Mouse (Mus musculus) embryonic facial prominence, embryonic 10.5 days (tissue): ENCODE measurements around the gene Hhat. TPM values are rescaled to one million over a fixed set of nuclear protein-coding genes. Genes with fewer than 3 reads are reported as not detected.

Experiments used
- DNase-seq: peaks from one replicate; pipeline ENCODE4 v3.0.0-alpha.2; 2017; ENCODE audit warnings: low spot score
- H3K27ac ChIP-seq: fragments of 300-500 bp; sonication (generic); replicated peaks from 2 replicates; pipeline ENCODE4 v1.5.1; 2016; ENCODE audit warnings: mild to moderate bottlenecking
- H3K27me3 ChIP-seq: fragments of 300-500 bp; sonication (generic); replicated peaks from 2 replicates; pipeline ENCODE4 v1.6.1; 2016; ENCODE audit warnings: low read depth, mild to moderate bottlenecking; ENCODE audit not compliant: poor library complexity, severe bottlenecking
- H3K36me3 ChIP-seq: fragments of 300-500 bp; sonication (generic); replicated peaks from 2 replicates; pipeline ENCODE4 v1.6.1; 2016; ENCODE audit warnings: mild to moderate bottlenecking, moderate library complexity
- H3K4me1 ChIP-seq: fragments of 300-500 bp; sonication (generic); 2 replicates; pipeline ENCODE4 v1.6.1; 2016
- H3K4me3 ChIP-seq: fragments of 300-500 bp; sonication (generic); 2 replicates; pipeline ENCODE4 v1.5.1; 2016; ENCODE audit warnings: mild to moderate bottlenecking, moderate library complexity
- H3K9me3 ChIP-seq: fragments of 300-500 bp; sonication (generic); 2 replicates; pipeline ENCODE4 v1.6.1; 2016; ENCODE audit warnings: mild to moderate bottlenecking
- WGBS: fragments of 180-500 bp; shearing (Covaris S2); methylation state at CpG from one replicate; pipeline ENCODE4 v1.1.7; 2016; 5-methylcytosine and 5-hydroxymethylcytosine counted together
- polyA plus RNA-seq: library from polyadenylated mRNA; unstranded; fragments of >200 nt; fragmentation: Nextera tagmentation; extraction: Ambion mirVana; gene quantifications from 2 replicates; pipeline ENCODE4 v1.2.1, GENCODE M21; 2016

Hhat gene
- polyA plus RNA-seq, 1 experiment from 2014 or later: 9.9 TPM

DNA sequence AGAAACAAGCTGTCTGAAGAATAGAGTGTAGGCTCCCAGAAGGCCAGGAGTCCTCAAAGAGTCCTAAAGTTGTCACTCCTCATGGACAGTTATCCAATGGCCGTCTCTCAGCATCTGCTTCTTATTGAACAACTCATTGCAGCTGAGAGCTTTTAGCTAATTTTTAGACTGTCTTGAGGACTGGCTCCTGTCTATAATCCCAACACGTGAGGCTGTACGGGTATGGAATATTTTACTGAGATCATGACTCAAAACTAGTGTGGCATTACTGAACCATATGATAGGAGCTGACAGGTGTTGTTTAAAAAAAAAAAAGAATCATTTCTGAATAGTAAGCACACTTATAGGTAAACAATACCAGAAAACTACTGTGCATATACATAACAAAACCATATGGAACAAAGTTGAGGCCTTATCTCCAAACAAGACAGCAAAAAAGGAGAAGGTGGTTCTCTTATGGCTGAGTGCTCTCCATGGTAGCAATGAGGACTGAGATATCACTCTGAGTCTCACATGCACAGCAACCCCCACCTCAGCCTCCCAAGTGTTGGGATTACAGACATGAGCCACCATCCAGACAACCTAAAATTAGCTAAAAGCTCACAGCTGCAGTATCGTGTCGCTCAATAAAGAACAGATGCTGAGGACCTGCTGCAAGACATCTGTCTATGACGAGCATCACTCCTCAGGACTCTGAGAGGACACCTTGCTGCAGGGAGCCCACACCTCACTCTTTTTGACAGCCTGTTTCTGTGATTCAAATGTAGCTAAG is 21.6 kb downstream of the Hhat start:
- 70% methylated on average over 6 of the region's 6 CpGs for WGBS
- Histone ChIP-seq H3K4me1 (peaks cover 20% of the 10 kb centered on the region), H3K4me3 (no peak overlapping the region), H3K36me3 (no peaks in the 10 kb centered on the region), H3K27me3 (no peaks in the 10 kb centered on the region), H3K9me3 (no peaks in the 10 kb centered on the region), H3K27ac (no peak overlapping the region)
- DNase-seq: no peak

DNA sequence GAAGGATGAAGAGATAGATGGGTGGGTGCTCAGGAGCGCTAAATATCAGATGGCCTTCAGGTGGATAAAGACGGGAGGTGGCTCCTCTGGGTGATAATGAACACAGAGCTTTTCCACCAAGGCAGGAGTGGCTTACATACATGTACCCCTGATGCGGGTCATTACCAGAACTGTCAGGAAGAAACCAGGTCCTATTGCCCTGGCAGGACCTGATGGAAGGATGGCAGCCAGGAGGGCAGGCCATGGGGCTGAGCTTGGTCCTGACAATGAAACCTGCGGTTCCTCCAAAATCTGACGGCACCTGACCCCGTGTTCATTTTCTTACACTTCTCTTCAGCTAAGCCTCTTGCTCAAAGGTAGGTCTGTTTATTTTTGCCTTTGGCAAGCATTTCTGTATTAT is 24.8 kb downstream of the Hhat start:
- DNase-seq: no peak
- Histone ChIP-seq H3K27ac (no peak overlapping the region), H3K27me3 (no peaks in the 10 kb centered on the region), H3K4me1 (peaks cover 9% of the 10 kb centered on the region), H3K9me3 (no peaks in the 10 kb centered on the region), H3K4me3 (no peak overlapping the region), H3K36me3 (0 out of 2 replicates have a peak, but pooled peaks cover under 1% of the 10 kb centered on the region)
- 76% methylated on average over 6 of the region's 6 CpGs for WGBS

DNA sequence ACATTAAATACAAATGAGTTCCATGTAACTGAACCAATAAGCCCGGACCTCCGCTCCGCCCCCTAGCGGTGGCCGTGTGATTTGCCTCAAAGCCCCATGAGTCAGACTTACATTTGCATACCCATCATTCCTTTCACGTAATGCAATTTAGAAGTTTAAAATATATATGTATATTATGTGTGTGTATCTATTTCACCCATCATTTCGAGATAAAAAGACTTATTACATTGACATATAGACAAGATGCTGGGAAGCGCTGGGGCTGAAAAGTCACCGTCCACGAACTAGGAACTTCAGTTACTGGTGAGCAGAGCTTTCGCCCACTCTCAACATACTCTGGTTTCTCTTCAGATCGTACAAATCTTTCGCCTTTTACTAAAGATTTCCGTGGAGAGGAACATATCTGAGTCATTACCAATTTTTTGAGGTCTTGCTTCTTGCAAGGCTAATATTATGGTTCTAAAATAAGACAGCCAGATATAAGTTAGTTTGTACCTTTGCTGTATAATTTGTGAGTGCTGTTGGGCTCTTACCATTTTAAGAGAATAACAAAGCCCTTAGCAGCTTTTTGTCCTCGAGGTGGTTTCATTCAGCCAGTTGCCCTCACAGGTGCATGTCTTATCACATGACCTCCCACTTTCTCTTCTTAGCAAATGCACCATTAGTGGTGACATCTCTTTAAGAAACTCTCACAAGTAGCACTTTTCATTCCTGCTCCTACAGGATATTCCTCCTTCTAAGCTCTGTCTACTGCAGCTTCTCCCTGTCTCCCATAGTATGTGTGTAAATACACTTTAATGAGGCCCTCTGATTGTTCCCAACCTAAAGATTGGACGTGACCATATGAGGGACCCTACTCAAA is 25.6 kb downstream of the Hhat start:
- peak overlapping the region; percentile 81 for H3K27ac ChIP-seq
- no peaks in the 10 kb centered on the region for H3K27me3 ChIP-seq
- H3K4me3 ChIP-seq: no peak overlapping the region
- H3K36me3 ChIP-seq: peaks cover 3% of the 10 kb centered on the region; the same call in 1 of the 2 replicates
- DNase-seq: peak; percentile 82
- no peaks in the 10 kb centered on the region for H3K9me3 ChIP-seq
- WGBS: 5% methylated on average over 16 of the region's 16 CpGs
- peaks cover 9% of the 10 kb centered on the region for H3K4me1 ChIP-seq

DNA sequence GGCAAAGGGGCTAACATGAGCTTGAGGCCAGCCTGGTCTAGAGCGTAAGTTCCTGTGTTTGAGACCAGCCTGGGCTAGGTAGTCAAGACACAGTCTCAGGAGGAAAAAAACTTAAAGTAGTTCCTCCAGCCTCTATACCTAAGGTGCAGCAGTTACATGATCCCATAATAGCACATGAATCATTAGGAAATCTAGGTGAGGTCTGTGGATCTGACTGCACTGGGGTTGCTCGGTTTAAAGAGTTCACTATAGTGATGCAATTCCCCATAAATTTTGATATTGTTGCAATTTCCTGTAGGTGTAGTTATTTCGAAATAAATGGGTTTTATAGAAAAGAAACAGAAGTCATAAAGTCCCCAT is 26.2 kb downstream of the Hhat start:
- WGBS: 67% methylated on average over 3 of the region's 3 CpGs
- no peaks in the 10 kb centered on the region for H3K27me3 ChIP-seq
- no peaks in the 10 kb centered on the region for H3K9me3 ChIP-seq
- no peak for DNase-seq
- peaks cover 7% of the 10 kb centered on the region for H3K4me1 ChIP-seq
- no peak overlapping the region for H3K27ac ChIP-seq
- H3K4me3 ChIP-seq: no peak overlapping the region
- H3K36me3 ChIP-seq: peaks cover 3% of the 10 kb centered on the region; the same call in 1 of the 2 replicates

DNA sequence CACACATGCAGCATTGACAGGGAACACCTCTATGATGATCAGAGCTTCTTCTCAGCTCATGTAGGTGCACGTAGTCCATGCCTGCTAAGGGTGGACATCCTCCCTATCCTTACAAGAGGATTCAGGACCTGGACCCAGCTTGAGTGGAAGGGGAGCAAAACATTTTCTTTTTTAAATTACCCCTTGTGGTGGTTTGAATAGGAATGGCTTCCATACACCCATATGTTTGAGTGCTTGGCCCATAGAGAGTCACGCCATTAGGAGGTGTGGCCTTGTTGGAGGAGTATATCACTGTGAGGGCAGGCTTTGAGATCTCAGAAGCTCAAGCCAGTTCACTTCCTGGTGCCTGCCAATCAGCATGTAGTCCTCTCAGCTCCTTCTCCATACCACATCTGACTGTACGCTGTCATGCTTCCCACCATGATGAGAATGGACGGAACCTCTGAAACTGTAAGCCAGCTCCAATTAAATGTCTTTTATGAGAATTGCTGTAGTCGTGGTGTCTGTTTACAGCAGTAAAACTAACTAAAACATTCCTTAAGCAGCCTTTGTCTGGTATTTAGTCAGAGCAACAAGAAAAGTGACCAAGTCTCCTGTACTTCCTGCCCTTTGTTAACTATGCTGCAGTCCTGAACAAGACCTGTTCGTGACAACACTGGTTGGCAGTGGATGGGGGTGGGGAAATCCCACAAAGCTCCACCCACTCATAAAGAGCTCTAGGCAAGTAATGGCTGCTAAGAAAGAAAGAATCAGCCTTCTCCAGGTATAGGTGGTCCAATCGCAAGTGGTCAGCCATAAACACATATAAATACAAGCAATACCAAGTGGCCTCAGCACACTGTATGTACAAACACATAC is 28.4 kb downstream of the Hhat start:
- 78% methylated on average over 7 of the region's 7 CpGs for WGBS
- Histone ChIP-seq H3K4me3 (no peak overlapping the region), H3K4me1 (peaks cover 3% of the 10 kb centered on the region; the same call in 1 of the 2 replicates), H3K9me3 (no peaks in the 10 kb centered on the region), H3K27ac (no peak overlapping the region), H3K36me3 (peaks cover 3% of the 10 kb centered on the region; the same call in 1 of the 2 replicates), H3K27me3 (no peaks in the 10 kb centered on the region)
- no peak for DNase-seq

DNA sequence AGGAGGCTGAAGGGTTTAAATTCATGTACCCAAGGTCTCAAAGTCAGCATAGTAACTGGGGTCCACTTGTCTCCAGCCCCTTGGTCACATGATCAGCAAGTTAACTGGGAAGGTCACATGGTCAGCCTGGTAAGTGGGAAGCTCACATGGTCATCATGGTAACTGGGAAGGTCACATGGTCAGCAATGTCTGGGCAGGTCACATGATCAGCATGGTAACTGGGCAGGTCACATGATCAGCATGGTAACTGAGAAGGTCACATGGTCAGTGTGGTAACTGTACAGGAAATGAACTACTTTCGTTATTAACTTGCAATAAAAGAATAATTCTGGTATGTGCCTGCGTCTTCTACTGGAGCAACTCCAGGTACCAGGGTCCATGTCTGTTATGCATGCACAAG is 29.1 kb downstream of the Hhat start:
- no peaks in the 10 kb centered on the region for H3K9me3 ChIP-seq
- peaks cover 3% of the 10 kb centered on the region for H3K4me1 ChIP-seq
- no peak overlapping the region for H3K27ac ChIP-seq
- no peaks in the 10 kb centered on the region for H3K27me3 ChIP-seq
- no peak overlapping the region for H3K4me3 ChIP-seq
- peaks cover 3% of the 10 kb centered on the region; the same call in 1 of the 2 replicates for H3K36me3 ChIP-seq
- no peak for DNase-seq
- WGBS: 98% methylated on average over 2 of the region's 2 CpGs

DNA sequence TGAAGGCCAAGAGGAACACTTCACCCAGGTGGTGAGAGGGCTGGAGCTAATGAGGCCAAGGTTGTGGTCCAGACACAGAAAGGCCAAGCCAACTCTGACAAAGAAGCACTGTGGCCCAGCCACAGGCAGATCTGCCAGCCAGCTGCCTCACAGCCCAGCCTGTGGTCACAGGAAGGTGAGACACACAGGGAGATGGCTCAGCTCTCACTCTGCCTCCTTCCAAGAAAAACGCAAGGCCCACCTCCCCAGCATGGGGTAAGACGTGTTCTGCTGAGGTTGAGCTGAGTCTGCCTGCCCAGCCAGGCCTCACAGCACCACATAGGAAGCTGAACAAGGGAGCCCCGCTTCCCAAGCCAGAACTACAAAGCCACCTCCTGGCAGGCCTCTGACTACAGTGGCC is 34.5 kb downstream of the Hhat start:
- DNase-seq: no peak
- Histone ChIP-seq H3K27ac (peak overlapping the region; percentile 72), H3K9me3 (no peaks in the 10 kb centered on the region), H3K4me1 (peaks cover 14% of the 10 kb centered on the region), H3K4me3 (no peak overlapping the region), H3K36me3 (peaks cover 3% of the 10 kb centered on the region; the same call in 1 of the 2 replicates), H3K27me3 (no peaks in the 10 kb centered on the region)
- WGBS: 58% methylated on average over 3 of the region's 3 CpGs

DNA sequence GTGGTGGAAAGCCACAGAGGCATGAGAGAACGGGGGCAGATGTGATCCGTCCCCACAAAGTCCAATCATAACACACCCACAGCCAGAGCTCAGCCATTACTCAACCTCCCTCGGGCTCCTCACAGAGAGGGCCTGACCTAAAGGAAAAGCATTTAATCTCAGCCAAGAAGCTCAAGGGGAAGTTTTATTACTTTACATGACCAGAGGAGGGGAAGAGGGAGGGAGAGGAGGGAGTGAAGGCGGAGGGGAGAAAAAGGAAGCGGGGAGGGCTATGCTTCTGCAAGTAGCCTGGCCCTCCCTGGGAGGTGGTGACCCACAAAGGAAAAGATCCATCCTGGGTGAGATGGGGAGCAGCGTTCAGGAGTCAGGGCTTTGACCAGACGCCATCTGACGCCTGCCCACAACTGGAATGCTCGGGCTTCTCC is 35.0 kb downstream of the Hhat start:
- DNase-seq: no peak
- Histone ChIP-seq H3K4me1 (peaks cover 14% of the 10 kb centered on the region), H3K27ac (peak overlapping the region; percentile 72; the same call in 1 of the 2 replicates), H3K36me3 (peaks cover 1% of the 10 kb centered on the region; the same call in 1 of the 2 replicates), H3K9me3 (no peaks in the 10 kb centered on the region), H3K27me3 (no peaks in the 10 kb centered on the region), H3K4me3 (no peak overlapping the region)
- 76% methylated on average over 9 of the region's 9 CpGs for WGBS

DNA sequence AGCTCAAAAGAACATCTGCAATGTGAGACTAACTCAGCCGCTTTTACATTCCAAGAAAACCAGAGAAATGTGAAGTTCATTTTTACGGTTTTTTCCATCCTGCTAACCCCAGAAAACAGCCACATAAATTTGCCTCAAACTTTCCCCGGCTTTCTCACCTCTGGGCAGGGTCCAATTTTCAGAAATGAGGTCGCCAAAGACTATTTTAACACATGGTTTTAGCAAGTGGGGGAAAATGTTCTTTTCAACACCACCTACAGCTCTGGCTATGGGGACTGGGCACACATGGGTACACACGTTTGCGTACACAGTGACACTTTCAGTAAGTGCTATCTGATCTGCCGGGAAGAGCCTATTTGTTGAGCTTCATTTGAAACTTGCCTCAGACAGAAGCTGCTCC is 40.5 kb downstream of the Hhat start:
- H3K4me3 ChIP-seq: no peak overlapping the region
- H3K36me3 ChIP-seq: no peaks in the 10 kb centered on the region
- H3K27ac ChIP-seq: no peak overlapping the region
- no peaks in the 10 kb centered on the region for H3K9me3 ChIP-seq
- no peak for DNase-seq
- WGBS: 85% methylated on average over 7 of the region's 7 CpGs
- H3K4me1 ChIP-seq: 0 out of 2 replicates have a peak, but pooled peaks cover 4% of the 10 kb centered on the region
- no peaks in the 10 kb centered on the region for H3K27me3 ChIP-seq

DNA sequence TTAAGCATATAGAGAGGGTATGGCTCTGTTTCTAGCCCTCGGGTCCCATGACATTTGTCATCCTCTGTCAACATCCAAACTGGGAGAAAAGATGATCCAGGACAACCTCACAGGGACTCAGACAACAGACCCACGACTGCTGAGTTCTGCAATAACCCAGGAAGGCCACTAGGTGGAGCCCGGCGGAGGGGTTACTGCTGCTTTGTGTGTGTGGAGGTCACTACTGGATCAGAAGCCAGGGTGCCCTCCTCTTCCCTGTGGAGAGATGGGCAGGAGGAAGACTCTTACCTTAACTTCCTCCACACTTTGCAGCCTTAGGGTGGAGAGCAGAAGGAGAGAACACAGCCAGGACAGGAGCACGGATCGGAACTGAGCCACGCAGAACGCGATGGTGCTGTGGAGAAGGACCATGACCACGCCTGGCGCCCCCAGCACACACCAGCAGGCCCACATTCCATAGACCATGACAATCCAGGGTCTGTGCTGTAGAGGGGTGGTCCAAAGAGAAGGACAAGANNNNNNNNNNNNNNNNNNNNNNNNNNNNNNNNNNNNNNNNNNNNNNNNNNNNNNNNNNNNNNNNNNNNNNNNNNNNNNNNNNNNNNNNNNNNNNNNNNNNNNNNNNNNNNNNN is 43.9 kb downstream of the Hhat start:
- H3K27ac ChIP-seq: 0 out of 2 replicates have a peak overlapping the region, but pooled peaks have one; percentile 22
- H3K36me3 ChIP-seq: no peaks in the 10 kb centered on the region
- peak; percentile 80 for DNase-seq
- no peaks in the 10 kb centered on the region for H3K27me3 ChIP-seq
- WGBS: 54% methylated on average over 11 of the region's 11 CpGs
- no peaks in the 10 kb centered on the region for H3K9me3 ChIP-seq
- H3K4me1 ChIP-seq: 0 out of 2 replicates have a peak, but pooled peaks cover 3% of the 10 kb centered on the region
- no peak overlapping the region for H3K4me3 ChIP-seq

DNA sequence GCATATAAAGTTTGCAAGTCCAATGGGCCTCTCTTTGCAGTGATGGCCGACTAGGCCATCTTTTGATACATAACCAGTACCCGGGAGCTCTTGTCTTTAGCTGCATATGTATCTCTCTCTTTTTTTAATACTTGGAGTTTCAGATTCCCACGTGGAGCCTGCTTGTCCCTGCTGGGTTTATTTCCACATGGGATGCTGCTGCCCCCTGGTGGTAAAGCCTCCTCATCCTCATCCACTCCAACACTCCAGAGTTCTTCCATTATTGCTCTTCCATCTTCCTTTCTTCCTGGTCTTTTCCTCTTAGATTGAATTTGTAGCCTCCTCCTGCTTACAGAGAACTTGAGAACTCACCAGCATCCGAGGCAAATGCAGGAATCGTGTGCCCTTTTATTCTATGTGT is 48.9 kb downstream of the Hhat start:
- Histone ChIP-seq H3K9me3 (no peaks in the 10 kb centered on the region), H3K4me3 (no peak overlapping the region), H3K36me3 (no peaks in the 10 kb centered on the region), H3K27me3 (no peaks in the 10 kb centered on the region), H3K27ac (no peak overlapping the region), H3K4me1 (0 out of 2 replicates have a peak, but pooled peaks cover 2% of the 10 kb centered on the region)
- DNase-seq: peak; percentile 83
- 36% methylated on average over 5 of the region's 5 CpGs for WGBS
